Mouse (Mus musculus): ENCODE data around the gene Ndufv2. TPM values are rescaled to one million over a fixed set of nuclear protein-coding genes. Genes with fewer than 3 reads are reported as not detected.

Ndufv2 gene
- 1,164 TPM for polyA plus RNA-seq (2014; fragmentation: Illumina TruSeq; extraction: RNeasy Lipid Tissue Mini Kit (QIAGEN cat#74804); ENCODE audit: low read depth, low replicate concordance)

GRCm38 (mm10) chr17:66101380-66102330 lies at the start of gene Ndufv2:
Gene Ndufv2 (minus strand): TSS chr17:66101559.

GRCm38 (mm10) chr17:66123066-66123815 lies 21.9 kb upstream of the Ndufv2 start, which contains the start of gene Ddx11:
Gene Ddx11 (plus strand): TSS chr17:66123520.

GRCm38 (mm10) chr17:66111402-66111959 lies 10.1 kb upstream of the Ndufv2 start, which contains the start of gene Washc1:
Gene Washc1 (plus strand): TSS chr17:66111545.

GRCm38 (mm10) chr17:66076934-66077333 lies 24.4 kb downstream of the Ndufv2 start, which contains the start of gene Ankrd12:
Gene Ankrd12 (minus strand): TSS chr17:66077089.

Other genes with a start within 250 kb of the Ndufv2 start
- 36.5 TPM for gene Ralbp1, start 215.8 kb downstream of the Ndufv2 start, polyA plus RNA-seq (2014; fragmentation: Illumina TruSeq; extraction: RNeasy Lipid Tissue Mini Kit (QIAGEN cat#74804); ENCODE audit: low read depth, low replicate concordance)
- gene Twsg1, start 150.3 kb downstream of the Ndufv2 start, polyA plus RNA-seq (2014; fragmentation: Illumina TruSeq; extraction: RNeasy Lipid Tissue Mini Kit (QIAGEN cat#74804); ENCODE audit: low read depth, low replicate concordance), result 167 TPM
- 31.4 TPM for gene Ankrd12, start 24.5 kb downstream of the Ndufv2 start, polyA plus RNA-seq (2014; fragmentation: Illumina TruSeq; extraction: RNeasy Lipid Tissue Mini Kit (QIAGEN cat#74804); ENCODE audit: low read depth, low replicate concordance)
- 1.4 TPM for gene Washc1, start 10.0 kb upstream of the Ndufv2 start, polyA plus RNA-seq (2014; fragmentation: Illumina TruSeq; extraction: RNeasy Lipid Tissue Mini Kit (QIAGEN cat#74804); ENCODE audit: low read depth, low replicate concordance)
- 0.73 TPM for gene Ddx11, start 22.0 kb upstream of the Ndufv2 start, polyA plus RNA-seq (2014; fragmentation: Illumina TruSeq; extraction: RNeasy Lipid Tissue Mini Kit (QIAGEN cat#74804); ENCODE audit: low read depth, low replicate concordance)